Mouse (Mus musculus): ENCODE data around the gene Rala. TPM values are rescaled to one million over a fixed set of nuclear protein-coding genes. Genes with fewer than 3 reads are reported as not detected.
A peak's percentile ranks its signal among the peaks of the same experiment; 100 is the strongest.

Rala gene
- total RNA-seq, 1 experiment, result 69.1 TPM

- Histone ChIP-seq H3K9me3 (ENCODE audit: control insufficient read depth, insufficient read depth, low read depth, low read length) (no peaks in the 10 kb centered on the region), H3K4me1 (ENCODE audit: control insufficient read depth in 2 of 2, insufficient read depth in 2 of 2, low read length in 2 of 2, poor library complexity in 1 of 2) (no peaks in the 10 kb centered on the region), H3K9ac (ENCODE audit: insufficient read depth, low read depth, low read length, poor library complexity, severe bottlenecking) (no peak overlapping the region), H3K27ac (ENCODE audit: insufficient read depth, low read depth, low read length, poor library complexity, severe bottlenecking) (no peak overlapping the region), H3K36me3 (ENCODE audit: control insufficient read depth, insufficient read depth, low read length, poor library complexity, severe bottlenecking) (peaks cover 12% of the 10 kb centered on the region), H3K4me3 (ENCODE audit: insufficient read depth in 1 of 2, low read depth in 1 of 2, low read length in 2 of 2, poor library complexity in 1 of 2, severe bottlenecking in 1 of 2) (no peak overlapping the region)
- TF ChIP-seq CHD2 (IDR thresholded peaks at IDR 0.05; ENCODE audit: low read depth, low read length), result no peak
- TF ChIP-seq MAFK (IDR thresholded peaks at IDR 0.05; ENCODE audit: insufficient read depth, low read depth, low read length), result 0 out of 2 replicates have a peak, but pooled peaks have one; percentile 9
- no peak for TF ChIP-seq ZNF384 (IDR thresholded peaks at IDR 0.05; ENCODE audit: low read depth, low read length)
- peak; percentile 81; the same call in 1 of the 2 replicates for TF ChIP-seq ZC3H11A (IDR thresholded peaks at IDR 0.05; ENCODE audit: borderline replicate concordance, low read depth, low read length)
- DNase-seq (ENCODE audit: low read depth, low spot score), result peak; percentile 54
- in situ Hi-C loops (cut with MboI; ENCODE audit: low sequenced_read_pairs in 2 of 2, unreplicated experiment in 2 of 2), result loop anchor here in 1 of 2 experiments (10.0 kb wide), 1 partner anchor 148 kb away; no protein-coding TSS in a partner anchor
These were observed 39.2 kb upstream of the Rala start for GRCm38 (mm10) chr13:17983194-17983593.

DNA sequence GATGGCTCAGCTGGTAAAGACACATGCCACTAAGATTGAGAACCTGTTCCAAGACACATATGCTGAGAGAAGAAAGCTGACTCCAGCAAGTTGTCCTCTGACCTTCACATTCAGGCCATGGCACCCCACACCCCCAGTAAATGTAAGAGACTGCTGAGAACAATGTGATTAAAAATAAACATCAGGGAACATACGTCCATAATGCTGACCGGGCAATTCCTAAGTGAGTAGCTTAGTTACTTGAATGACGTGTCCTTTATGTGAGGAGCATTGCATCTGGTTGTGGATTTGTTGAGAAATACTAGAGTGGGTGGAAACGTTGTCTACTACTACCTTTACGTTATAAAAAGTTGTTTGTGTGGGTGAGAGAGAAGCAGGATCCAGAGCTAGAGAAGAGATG is 38.6 kb upstream of the Rala start:
- Histone ChIP-seq H3K27ac (ENCODE audit: insufficient read depth, low read depth, low read length, poor library complexity, severe bottlenecking) (no peak overlapping the region), H3K4me3 (ENCODE audit: insufficient read depth in 1 of 2, low read depth in 1 of 2, low read length in 2 of 2, poor library complexity in 1 of 2, severe bottlenecking in 1 of 2) (no peak overlapping the region)

DNA sequence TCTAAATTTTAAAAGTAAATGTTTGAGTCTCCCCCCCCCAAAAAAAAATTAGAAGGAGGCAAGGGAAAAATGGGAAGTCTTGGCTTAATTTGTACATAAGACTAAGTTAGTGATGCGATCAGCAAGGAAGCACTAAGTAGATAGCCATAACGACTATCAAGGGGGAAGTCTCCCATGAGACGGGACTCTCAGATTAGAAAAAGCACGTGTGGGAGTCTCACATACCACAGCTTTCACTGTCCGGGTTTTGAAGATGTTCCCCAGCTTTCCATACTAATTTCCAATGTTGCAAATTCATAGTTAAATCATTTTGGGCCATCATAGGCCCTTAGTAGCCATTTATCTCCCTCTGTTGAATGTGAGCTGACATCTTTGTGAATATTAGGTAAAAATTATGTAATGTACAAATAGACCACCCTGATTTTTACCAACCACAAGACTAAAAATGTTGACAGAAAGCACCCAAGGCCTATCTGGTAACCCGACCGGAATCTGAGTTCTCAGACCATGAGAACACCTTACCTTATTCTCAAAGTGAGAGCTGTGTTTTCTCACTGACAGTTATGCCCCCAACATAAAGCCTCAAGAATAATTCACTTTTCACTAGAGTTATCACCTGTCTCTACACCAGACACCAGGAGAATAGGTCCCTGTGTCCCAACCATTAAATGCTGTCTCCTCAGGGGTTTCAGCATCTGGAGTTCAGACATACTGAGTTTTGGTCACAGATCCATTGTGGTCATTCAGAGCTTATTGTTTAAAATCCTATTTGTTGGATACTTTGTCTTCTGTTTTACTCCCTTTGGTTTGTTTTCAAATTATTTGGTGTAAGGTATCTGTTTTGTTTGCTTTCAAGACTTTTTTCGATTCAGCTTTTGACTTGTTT is 33.1 kb upstream of the Rala start:
- TF ChIP-seq MAFK (IDR thresholded peaks at IDR 0.05; ENCODE audit: insufficient read depth, low read depth, low read length), result no peak
- no peak for TF ChIP-seq CHD2 (IDR thresholded peaks at IDR 0.05; ENCODE audit: low read depth, low read length)
- TF ChIP-seq ZC3H11A (IDR thresholded peaks at IDR 0.05; ENCODE audit: borderline replicate concordance, low read depth, low read length), result no peak
- TF ChIP-seq ZNF384 (IDR thresholded peaks at IDR 0.05; ENCODE audit: low read depth, low read length), result no peak
- TF ChIP-seq HCFC1 (IDR thresholded peaks at IDR 0.05; ENCODE audit: borderline replicate concordance, insufficient read depth, low read length), result no peak
- Histone ChIP-seq H3K4me1 (ENCODE audit: control insufficient read depth in 2 of 2, insufficient read depth in 2 of 2, low read length in 2 of 2, poor library complexity in 1 of 2) (peaks cover 0 to 2% of the 10 kb centered on the region in 2 experiments; a peak in 1 of 4 replicates), H3K4me3 (ENCODE audit: insufficient read depth in 1 of 2, low read depth in 1 of 2, low read length in 2 of 2, poor library complexity in 1 of 2, severe bottlenecking in 1 of 2) (no peak overlapping the region), H3K27ac (ENCODE audit: insufficient read depth, low read depth, low read length, poor library complexity, severe bottlenecking) (no peak overlapping the region), H3K36me3 (ENCODE audit: control insufficient read depth, insufficient read depth, low read length, poor library complexity, severe bottlenecking) (no peaks in the 10 kb centered on the region), H3K9ac (ENCODE audit: insufficient read depth, low read depth, low read length, poor library complexity, severe bottlenecking) (no peak overlapping the region), H3K9me3 (ENCODE audit: control insufficient read depth, insufficient read depth, low read depth, low read length) (no peaks in the 10 kb centered on the region)
- in situ Hi-C loops (cut with MboI; ENCODE audit: low sequenced_read_pairs in 2 of 2, unreplicated experiment in 2 of 2), result no loop called here
- no peak for DNase-seq (ENCODE audit: low read depth, low spot score)

More for the DNA sequence above, 38.6 kb upstream of the Rala start:
- in situ Hi-C loops (cut with MboI; ENCODE audit: low sequenced_read_pairs in 2 of 2, unreplicated experiment in 2 of 2), result loop anchor here in 1 of 2 experiments (10.0 kb wide), 1 partner anchor 148 kb away; no protein-coding TSS in a partner anchor
- no peaks in the 10 kb centered on the region for H3K4me1 ChIP-seq (ENCODE audit: control insufficient read depth in 2 of 2, insufficient read depth in 2 of 2, low read length in 2 of 2, poor library complexity in 1 of 2)
- TF ChIP-seq MAFK (IDR thresholded peaks at IDR 0.05; ENCODE audit: insufficient read depth, low read depth, low read length), result peak; percentile 76
- TF ChIP-seq ZNF384 (IDR thresholded peaks at IDR 0.05; ENCODE audit: low read depth, low read length), result no peak
- H3K9ac ChIP-seq (ENCODE audit: insufficient read depth, low read depth, low read length, poor library complexity, severe bottlenecking), result no peak overlapping the region
- no peak for DNase-seq (ENCODE audit: low read depth, low spot score)
- peaks cover 10% of the 10 kb centered on the region for H3K36me3 ChIP-seq (ENCODE audit: control insufficient read depth, insufficient read depth, low read length, poor library complexity, severe bottlenecking)
- H3K9me3 ChIP-seq (ENCODE audit: control insufficient read depth, insufficient read depth, low read depth, low read length), result no peaks in the 10 kb centered on the region

DNA sequence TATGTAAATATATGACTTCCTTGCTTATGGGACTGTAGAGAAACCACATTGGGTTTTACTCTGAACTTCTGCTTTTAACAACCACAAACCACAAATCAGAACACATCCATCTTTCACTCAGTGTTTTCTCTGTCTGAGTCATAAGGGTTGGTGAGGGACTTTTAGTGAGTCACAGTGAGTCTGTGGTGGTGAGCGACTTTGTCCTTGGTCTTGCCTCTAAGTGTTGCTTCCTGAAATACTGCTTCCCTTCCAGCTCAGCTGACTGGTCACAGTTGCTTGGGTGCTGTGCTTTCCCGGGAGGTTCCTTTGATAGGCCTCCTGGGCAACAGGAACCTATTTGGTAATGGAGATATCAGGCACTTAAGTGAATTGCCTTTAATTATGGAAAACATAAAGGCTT is 31.9 kb upstream of the Rala start:
- Histone ChIP-seq H3K9ac (ENCODE audit: insufficient read depth, low read depth, low read length, poor library complexity, severe bottlenecking) (no peak overlapping the region), H3K4me1 (ENCODE audit: control insufficient read depth in 2 of 2, insufficient read depth in 2 of 2, low read length in 2 of 2, poor library complexity in 1 of 2) (peaks cover 0 to 2% of the 10 kb centered on the region in 2 experiments; a peak in 1 of 4 replicates), H3K27ac (ENCODE audit: insufficient read depth, low read depth, low read length, poor library complexity, severe bottlenecking) (no peak overlapping the region), H3K9me3 (ENCODE audit: control insufficient read depth, insufficient read depth, low read depth, low read length) (no peaks in the 10 kb centered on the region), H3K4me3 (ENCODE audit: insufficient read depth in 1 of 2, low read depth in 1 of 2, low read length in 2 of 2, poor library complexity in 1 of 2, severe bottlenecking in 1 of 2) (no peak overlapping the region), H3K36me3 (ENCODE audit: control insufficient read depth, insufficient read depth, low read length, poor library complexity, severe bottlenecking) (no peaks in the 10 kb centered on the region)
- TF ChIP-seq ZC3H11A (IDR thresholded peaks at IDR 0.05; ENCODE audit: borderline replicate concordance, low read depth, low read length) (no peak), HCFC1 (IDR thresholded peaks at IDR 0.05; ENCODE audit: borderline replicate concordance, insufficient read depth, low read length) (no peak), ZNF384 (IDR thresholded peaks at IDR 0.05; ENCODE audit: low read depth, low read length) (no peak)
- in situ Hi-C loops (cut with MboI; ENCODE audit: low sequenced_read_pairs in 2 of 2, unreplicated experiment in 2 of 2), result no loop called here
- no peak for DNase-seq (ENCODE audit: low read depth, low spot score)

Data from ES-E14 (cell line).